Mouse (Mus musculus): ENCODE results near the gene Nos2.

DNA sequence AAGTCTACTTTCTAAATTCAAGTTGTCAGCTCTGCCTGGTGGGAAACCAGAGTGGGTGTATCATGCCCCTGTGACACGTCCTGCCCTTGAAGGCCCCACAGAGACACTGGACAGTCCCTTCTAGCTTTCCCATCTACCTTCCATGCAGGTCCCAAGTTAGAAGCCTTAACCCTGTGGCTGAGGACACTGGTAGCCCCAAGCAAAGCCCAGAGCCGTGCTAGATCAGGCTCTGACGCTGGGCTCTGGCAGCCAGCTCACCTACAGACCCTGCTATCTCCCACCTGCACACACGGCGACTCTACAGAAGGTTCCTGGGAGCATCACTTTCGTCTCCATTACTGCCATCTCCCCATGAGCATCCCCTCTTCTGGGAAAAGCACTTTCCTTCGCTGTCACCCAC, 63.0 kb downstream of the Nos2 start:
- no peak for TF ChIP-seq CTCF (IDR thresholded peaks at IDR 0.05; ENCODE audit: low read depth)
- TF ChIP-seq EP300 (IDR thresholded peaks at IDR 0.05; ENCODE audit: low read depth) = no peak

All from heart, postnatal 0 days (tissue).